Mouse (Mus musculus) liver, embryonic 15.5 days (tissue): ENCODE results near the gene Tlx2. TPM values are rescaled to one million over a fixed set of nuclear protein-coding genes. Genes with fewer than 3 reads are reported as not detected.
A peak's percentile ranks its signal among the peaks of the same experiment; 100 is the strongest.

ENCODE experiments used
- ATAC-seq: fragments of 200-750 bp; cut with Nextera tagmentation; 2 replicates; pipeline ENCODE4 v1.8.0; 2017; ENCODE audit warnings: moderate number of reproducible peaks, mild to moderate bottlenecking, moderate library complexity; ENCODE audit not compliant: insufficient read depth
- H3K27ac ChIP-seq: fragments of 300-500 bp; sonication (generic); replicated peaks from 2 replicates; pipeline ENCODE4 v1.5.1; 2015; ENCODE audit warnings: mild to moderate bottlenecking, inconsistent platforms
- H3K27me3 ChIP-seq: fragments of 300-500 bp; sonication (generic); 2 replicates; pipeline ENCODE4 v1.6.1; 2015; ENCODE audit warnings: mild to moderate bottlenecking, inconsistent platforms
- H3K36me3 ChIP-seq: fragments of 300-500 bp; sonication (generic); replicated peaks from 2 replicates; pipeline ENCODE4 v1.6.1; 2015; ENCODE audit warnings: moderate library complexity, mild to moderate bottlenecking, inconsistent platforms
- H3K4me1 ChIP-seq: fragments of 300-500 bp; sonication (generic); replicated peaks from 2 replicates; pipeline ENCODE4 v1.6.1; 2015; ENCODE audit warnings: inconsistent platforms
- H3K4me2 ChIP-seq: fragments of 300-500 bp; sonication (generic); 2 replicates; pipeline ENCODE4 v1.6.1; 2015; ENCODE audit warnings: moderate library complexity, mild to moderate bottlenecking, inconsistent platforms
- H3K4me3 ChIP-seq: fragments of 300-500 bp; sonication (generic); replicated peaks from 2 replicates; pipeline ENCODE4 v1.5.1; 2015; ENCODE audit warnings: mild to moderate bottlenecking, inconsistent platforms
- H3K9ac ChIP-seq: fragments of 300-500 bp; sonication (generic); 2 replicates; pipeline ENCODE4 v1.6.1; 2015; ENCODE audit warnings: moderate library complexity, mild to moderate bottlenecking, inconsistent platforms
- H3K9me3 ChIP-seq: fragments of 300-500 bp; sonication (generic); replicated peaks from 2 replicates; pipeline ENCODE4 v1.6.1; 2016; ENCODE audit warnings: inconsistent platforms
- WGBS: fragments of 180-500 bp; shearing (Covaris S2); methylation state at CpG from one replicate; pipeline ENCODE4 v1.1.7; 2015; ENCODE audit warnings: mixed read lengths; ENCODE audit not compliant: insufficient replicate concordance; 5-methylcytosine and 5-hydroxymethylcytosine counted together
- polyA plus RNA-seq: library from polyadenylated mRNA; unstranded; fragments of >200 nt; fragmentation: Nextera tagmentation; extraction: Ambion mirVana; gene quantifications from 2 replicates; pipeline ENCODE4 v1.2.1, GENCODE M21; 2015

Gene Tlx2
- polyA plus RNA-seq, 1 experiment from 2014 or later, result not detected

- peak overlapping the region; percentile 17; the same call in 1 of the 2 replicates for H3K4me3 ChIP-seq
- WGBS, result 16% methylated on average over 9 of the region's 9 CpGs
- H3K9ac ChIP-seq, result no peak overlapping the region
- H3K36me3 ChIP-seq, result no peaks in the 10 kb centered on the region
- no peaks in the 10 kb centered on the region for H3K9me3 ChIP-seq
- no peak overlapping the region for H3K27ac ChIP-seq
- peaks cover 12% of the 10 kb centered on the region; the same call in 1 of the 2 replicates for H3K4me1 ChIP-seq
- peaks cover 98% of the 10 kb centered on the region for H3K27me3 ChIP-seq
- H3K4me2 ChIP-seq, result peak overlapping the region; percentile 44; the same call in 1 of the 2 replicates
- no peak for ATAC-seq
Measured at GRCm38 (mm10) chr6:83087926-83088260, 17.8 kb upstream of the Tlx2 start.

DNA sequence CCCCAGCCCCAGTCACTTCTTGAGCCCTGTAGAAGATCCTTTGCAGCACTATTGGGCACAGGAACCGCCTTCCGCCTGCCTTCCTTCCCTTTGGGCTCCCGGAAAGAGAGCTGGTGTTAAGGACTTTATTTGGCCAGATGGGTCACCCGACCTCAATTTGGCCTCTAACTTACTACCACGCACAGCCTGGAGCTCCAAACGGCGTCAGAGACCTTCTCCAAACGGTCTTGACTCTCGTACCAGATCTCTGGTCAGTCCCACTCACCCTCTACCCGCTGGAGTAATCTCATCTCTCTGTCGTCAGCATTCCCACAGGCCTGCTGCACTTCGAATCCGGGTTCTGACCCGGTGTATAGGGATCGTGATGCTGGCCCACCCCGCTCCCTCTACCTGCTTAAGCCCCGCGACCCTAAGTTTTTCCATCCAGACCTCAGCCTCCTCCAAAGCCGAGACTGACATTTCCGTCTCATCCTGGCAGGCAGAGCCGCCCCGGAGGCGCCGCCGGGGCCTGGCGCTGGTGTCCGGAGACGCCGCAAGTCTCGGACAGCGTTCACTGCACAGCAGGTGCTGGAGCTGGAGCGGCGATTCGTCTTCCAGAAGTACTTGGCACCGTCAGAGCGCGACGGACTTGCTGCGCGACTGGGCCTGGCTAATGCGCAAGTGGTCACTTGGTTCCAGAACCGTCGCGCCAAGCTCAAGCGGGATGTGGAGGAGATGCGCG, 17.3 kb upstream of the Tlx2 start:
- 4% methylated on average over 47 of the region's 47 CpGs for WGBS

GRCm38 (mm10) chr6:83086121-83087035, 16.3 kb upstream of the Tlx2 start, which contains the start of gene Lbx2:
Lbx2 (plus strand) TSS chr6:83086367.
- peaks cover 92% of the 10 kb centered on the region for H3K27me3 ChIP-seq
- WGBS, result 4% methylated on average over 42 of the region's 42 CpGs
- peaks cover 6% of the 10 kb centered on the region; the same call in 1 of the 2 replicates for H3K36me3 ChIP-seq
- H3K4me3 ChIP-seq, result 0 out of 2 replicates have a peak within 1 kb of the TSS, but pooled peaks have one; percentile 17
- H3K4me1 ChIP-seq, result peaks cover 12% of the 10 kb centered on the region; the same call in 1 of the 2 replicates
- no peak within 1 kb of the TSS for H3K27ac ChIP-seq
- no peaks in the 10 kb centered on the region for H3K9me3 ChIP-seq
- H3K9ac ChIP-seq, result no peak within 1 kb of the TSS
- no peak for ATAC-seq
- peak within 1 kb of the TSS; percentile 44 for H3K4me2 ChIP-seq

More for the DNA sequence above, 17.3 kb upstream of the Tlx2 start:
- no peak for ATAC-seq
- Histone ChIP-seq H3K4me2 (peak overlapping the region; percentile 44), H3K27me3 (peaks cover 98% of the 10 kb centered on the region), H3K4me3 (peak overlapping the region; percentile 17; the same call in 1 of the 2 replicates), H3K4me1 (peaks cover 12% of the 10 kb centered on the region; the same call in 1 of the 2 replicates), H3K27ac (no peak overlapping the region), H3K9me3 (no peaks in the 10 kb centered on the region), H3K9ac (no peak overlapping the region), H3K36me3 (no peaks in the 10 kb centered on the region)

DNA sequence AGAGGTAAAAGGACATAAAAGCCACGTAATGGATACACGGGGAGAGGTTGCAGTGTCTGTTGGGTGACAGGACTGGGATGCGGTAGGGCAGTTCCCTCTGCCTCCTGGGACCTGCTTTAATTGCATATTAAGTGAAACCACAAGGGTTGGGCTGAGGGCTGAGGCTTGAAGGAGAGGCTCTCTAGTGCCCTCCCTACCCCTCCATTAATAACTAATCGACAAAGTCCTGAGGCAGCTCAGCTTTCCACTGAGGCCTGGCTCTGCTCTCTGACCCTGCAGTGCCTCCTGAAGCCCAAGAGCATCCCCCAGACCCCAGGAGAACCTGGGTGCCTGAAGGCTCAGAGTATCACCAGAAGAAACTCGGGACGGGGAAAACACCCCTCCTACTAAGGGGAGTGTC, 14.4 kb upstream of the Tlx2 start:
- H3K36me3 ChIP-seq, result peaks cover 24% of the 10 kb centered on the region
- WGBS, result 18% methylated on average over 6 of the region's 6 CpGs

DNA sequence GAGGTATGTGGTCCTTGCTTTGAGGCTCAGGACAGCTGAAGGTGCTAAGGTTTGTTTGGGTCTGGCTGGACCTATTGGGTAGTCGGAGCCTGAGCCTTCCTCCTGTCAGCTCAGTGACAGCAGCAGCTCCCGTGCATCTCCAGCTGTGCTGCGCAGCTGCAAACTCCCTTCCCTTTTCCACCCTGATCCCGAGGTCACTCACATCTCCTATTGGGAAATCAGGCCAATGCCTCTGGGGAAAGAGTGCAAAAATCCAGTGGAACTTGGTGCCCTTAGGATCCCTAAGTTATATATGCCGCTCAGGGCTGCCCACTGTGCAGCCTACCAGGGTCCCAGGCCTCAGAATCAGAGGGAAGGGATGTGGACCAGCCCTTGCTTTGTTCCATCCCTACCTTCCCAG, 13.4 kb upstream of the Tlx2 start:
- Histone ChIP-seq H3K36me3 (peaks cover 25% of the 10 kb centered on the region), H3K4me3 (no peak overlapping the region), H3K4me2 (no peak overlapping the region), H3K4me1 (peaks cover 34% of the 10 kb centered on the region), H3K27ac (no peak overlapping the region), H3K9me3 (no peaks in the 10 kb centered on the region), H3K9ac (no peak overlapping the region), H3K27me3 (peaks cover 64% of the 10 kb centered on the region)
- WGBS, result 39% methylated on average over 5 of the region's 5 CpGs
- ATAC-seq, result no peak

More for the DNA sequence above, 14.4 kb upstream of the Tlx2 start:
- H3K9ac ChIP-seq, result no peak overlapping the region
- no peak overlapping the region for H3K27ac ChIP-seq
- H3K4me2 ChIP-seq, result no peak overlapping the region
- H3K4me1 ChIP-seq, result peaks cover 24% of the 10 kb centered on the region
- peaks cover 74% of the 10 kb centered on the region for H3K27me3 ChIP-seq
- H3K9me3 ChIP-seq, result no peaks in the 10 kb centered on the region
- no peak for ATAC-seq
- no peak overlapping the region for H3K4me3 ChIP-seq

- Histone ChIP-seq H3K4me2 (no peak overlapping the region), H3K4me3 (no peak overlapping the region), H3K36me3 (peaks cover 25% of the 10 kb centered on the region), H3K4me1 (peaks cover 32% of the 10 kb centered on the region), H3K27me3 (peaks cover 56% of the 10 kb centered on the region), H3K9ac (no peak overlapping the region), H3K9me3 (no peaks in the 10 kb centered on the region), H3K27ac (no peak overlapping the region)
- WGBS, result 91% methylated on average over 5 of the region's 5 CpGs
- ATAC-seq, result no peak
Measured at GRCm38 (mm10) chr6:83080210-83080609, 10.1 kb upstream of the Tlx2 start.

- peaks cover 56% of the 10 kb centered on the region for H3K27me3 ChIP-seq
- under 1% methylated on average over 46 of the region's 46 CpGs for WGBS
- peak overlapping the region; percentile 79 for H3K4me3 ChIP-seq
- peak; percentile 90 for ATAC-seq
- peak overlapping the region; percentile 88 for H3K27ac ChIP-seq
- peak overlapping the region; percentile 78 for H3K9ac ChIP-seq
- H3K4me2 ChIP-seq, result peak overlapping the region; percentile 97
- peaks cover 32% of the 10 kb centered on the region for H3K4me1 ChIP-seq
- H3K36me3 ChIP-seq, result peaks cover 25% of the 10 kb centered on the region
- H3K9me3 ChIP-seq, result no peaks in the 10 kb centered on the region
Measured at GRCm38 (mm10) chr6:83078324-83078858, 8.3 kb upstream of the Tlx2 start.

DNA sequence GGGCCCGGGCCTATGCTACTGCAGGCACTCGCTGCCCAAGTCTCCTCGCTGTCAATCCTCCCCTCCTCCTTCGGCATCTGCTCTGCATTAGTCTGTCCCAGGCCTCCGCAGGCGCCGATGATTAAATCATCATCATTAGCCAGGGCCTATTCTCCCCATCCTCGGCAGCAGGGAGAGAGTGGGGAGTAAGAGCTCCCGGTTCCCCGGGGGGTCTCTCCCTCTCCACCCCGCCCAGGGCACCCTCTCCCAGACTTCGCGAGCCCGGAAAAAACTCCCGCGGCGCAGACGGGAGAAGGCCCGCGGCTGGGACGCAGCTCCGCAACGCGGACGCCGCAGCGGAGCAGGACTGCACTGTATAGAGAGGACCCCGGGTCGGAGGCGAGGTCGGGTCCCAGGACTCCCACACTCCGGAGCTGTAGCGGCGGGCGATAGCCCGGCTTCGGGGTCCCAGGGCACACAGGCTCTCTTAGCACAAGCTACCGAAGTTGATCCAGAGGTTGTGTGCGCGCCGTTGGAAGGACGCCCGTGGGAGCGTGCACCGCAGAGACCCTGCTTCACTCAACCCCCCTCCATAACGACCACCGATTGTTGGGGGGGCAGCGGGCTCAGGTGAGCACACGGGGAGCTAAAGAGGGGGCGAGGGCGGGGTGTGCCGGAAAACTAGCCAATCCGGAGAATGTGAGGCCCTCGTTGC, 7.7 kb upstream of the Tlx2 start, which contains the start of gene Pcgf1:
Gene Pcgf1 (plus strand): TSS at position 240 of the 694 bp plus-strand sequence.
- under 1% methylated on average over 54 of the region's 54 CpGs for WGBS
- Histone ChIP-seq H3K27me3 (peaks cover 56% of the 10 kb centered on the region), H3K9me3 (no peaks in the 10 kb centered on the region), H3K9ac (peak within 1 kb of the TSS; percentile 78), H3K4me3 (peak within 1 kb of the TSS; percentile 79), H3K27ac (peak within 1 kb of the TSS; percentile 88), H3K4me1 (peaks cover 32% of the 10 kb centered on the region), H3K4me2 (peak within 1 kb of the TSS; percentile 97), H3K36me3 (peaks cover 25% of the 10 kb centered on the region)
- ATAC-seq, result peak; percentile 41

DNA sequence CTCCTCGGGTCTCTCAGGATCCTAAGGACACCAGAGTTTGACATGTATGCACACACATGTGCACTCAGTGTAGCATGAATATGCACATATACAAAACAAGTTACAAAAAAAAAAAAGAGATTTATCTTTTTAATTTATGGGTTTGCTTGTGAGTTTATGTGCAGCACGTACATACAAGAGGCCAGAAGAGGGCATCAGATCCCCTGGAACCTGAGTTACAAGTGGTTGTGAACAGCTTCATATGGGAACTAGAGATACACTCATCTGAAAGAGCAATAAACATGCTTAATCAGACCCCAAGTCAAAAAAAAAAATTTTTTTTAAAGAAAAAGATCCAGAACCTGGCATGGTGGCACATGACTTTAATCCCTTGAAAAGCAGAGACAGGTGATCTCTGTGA, 4.9 kb upstream of the Tlx2 start:
- no peaks in the 10 kb centered on the region for H3K9me3 ChIP-seq
- H3K4me2 ChIP-seq, result no peak overlapping the region
- no peak overlapping the region for H3K9ac ChIP-seq
- H3K27ac ChIP-seq, result no peak overlapping the region
- peaks cover 38% of the 10 kb centered on the region for H3K4me1 ChIP-seq
- ATAC-seq, result no peak
- peaks cover 6% of the 10 kb centered on the region for H3K36me3 ChIP-seq
- H3K27me3 ChIP-seq, result peaks cover 77% of the 10 kb centered on the region
- H3K4me3 ChIP-seq, result no peak overlapping the region
- WGBS, result 19% methylated on average over 2 of the region's 2 CpGs

DNA sequence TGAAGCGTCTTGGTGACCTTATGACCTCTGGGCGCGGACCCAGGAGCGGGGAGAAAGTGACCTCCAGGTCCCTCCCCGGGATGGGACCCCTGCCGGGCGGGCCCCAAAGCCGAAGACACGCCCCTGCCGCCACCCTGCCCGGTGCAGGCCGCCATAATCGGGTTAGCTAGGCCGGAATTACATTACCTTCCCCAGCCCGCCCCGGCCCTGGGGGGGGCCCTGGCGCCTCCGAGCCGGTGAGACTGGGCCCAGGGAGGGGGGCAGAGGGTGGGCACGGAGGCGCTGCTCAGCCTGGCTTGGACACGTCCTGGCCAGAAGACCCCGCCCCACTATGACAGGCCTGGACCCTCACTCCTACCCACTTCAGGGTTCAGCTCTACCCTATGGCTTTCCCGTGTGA, 1.1 kb upstream of the Tlx2 start:
- Histone ChIP-seq H3K27me3 (peaks cover 100% of the 10 kb centered on the region), H3K27ac (no peak overlapping the region)
- no peak for ATAC-seq

More for the DNA sequence above, 1.1 kb upstream of the Tlx2 start:
- H3K9ac ChIP-seq, result no peak overlapping the region
- peak overlapping the region; percentile 25 for H3K4me2 ChIP-seq
- H3K36me3 ChIP-seq, result no peaks in the 10 kb centered on the region
- H3K9me3 ChIP-seq, result no peaks in the 10 kb centered on the region
- WGBS, result 2% methylated on average over 24 of the region's 24 CpGs
- H3K4me3 ChIP-seq, result peak overlapping the region; percentile 14; the same call in 1 of the 2 replicates
- peaks cover 32% of the 10 kb centered on the region for H3K4me1 ChIP-seq
